Mouse (Mus musculus) lung, embryonic 16.5 days (tissue): ENCODE measurements around the gene Tm6sf2. TPM values are rescaled to one million over a fixed set of nuclear protein-coding genes. Genes with fewer than 3 reads are reported as not detected.

Experiments used
- ATAC-seq: fragments of 200-750 bp; cut with Nextera tagmentation; 2 replicates; pipeline ENCODE4 v1.8.0; 2017; ENCODE audit warnings: low read depth, mild to moderate bottlenecking, moderate library complexity
- H3K27ac ChIP-seq: fragments of 300-500 bp; sonication (generic); 2 replicates; pipeline ENCODE4 v1.5.1; 2014; ENCODE audit warnings: mild to moderate bottlenecking, control low read depth, low read length
- H3K27me3 ChIP-seq: fragments of 300-500 bp; sonication (generic); 2 replicates; pipeline ENCODE4 v1.6.1; 2014; ENCODE audit warnings: low read depth, low read length, mixed read lengths; ENCODE audit not compliant: control insufficient read depth, insufficient read depth
- H3K36me3 ChIP-seq: fragments of 300-500 bp; sonication (generic); 2 replicates; pipeline ENCODE4 v1.6.1; 2014; ENCODE audit warnings: low read length; ENCODE audit not compliant: control insufficient read depth, insufficient read depth
- H3K4me1 ChIP-seq: fragments of 300-500 bp; sonication (generic); replicated peaks from 2 replicates; pipeline ENCODE4 v1.6.1; 2014; ENCODE audit warnings: low read length, mixed read lengths; ENCODE audit not compliant: control insufficient read depth, insufficient read depth
- H3K4me2 ChIP-seq: fragments of 300-500 bp; sonication (generic); 2 replicates; pipeline ENCODE4 v1.6.1; 2014; ENCODE audit warnings: low read depth, low read length, control low read depth
- H3K4me3 ChIP-seq: fragments of 300-500 bp; sonication (generic); 2 replicates; pipeline ENCODE4 v1.5.1; 2014; ENCODE audit warnings: mild to moderate bottlenecking, low read length, control low read depth
- H3K9ac ChIP-seq: fragments of 300-500 bp; sonication (generic); 2 replicates; pipeline ENCODE4 v1.6.1; 2014; ENCODE audit warnings: low read length, control low read depth
- H3K9me3 ChIP-seq: fragments of 300-500 bp; sonication (generic); 2 replicates; pipeline ENCODE4 v1.6.1; 2016; ENCODE audit warnings: low read length; ENCODE audit not compliant: control insufficient read depth
- WGBS: fragments of 180-500 bp; shearing (Covaris S2); extraction: QIAGEN DNeasy Blood & Tissue Kit; methylation state at CpG from one replicate; pipeline ENCODE4 v1.1.7; 2014; 5-methylcytosine and 5-hydroxymethylcytosine counted together
- polyA plus RNA-seq: library from polyadenylated mRNA; unstranded; fragments of >200 nt; fragmentation: Nextera tagmentation; extraction: Ambion mirVana; gene quantifications from 2 replicates; pipeline ENCODE4 v1.2.1, GENCODE M21; 2015

Gene Tm6sf2
- polyA plus RNA-seq, 1 experiment from 2014 or later, result 0.94 TPM

DNA sequence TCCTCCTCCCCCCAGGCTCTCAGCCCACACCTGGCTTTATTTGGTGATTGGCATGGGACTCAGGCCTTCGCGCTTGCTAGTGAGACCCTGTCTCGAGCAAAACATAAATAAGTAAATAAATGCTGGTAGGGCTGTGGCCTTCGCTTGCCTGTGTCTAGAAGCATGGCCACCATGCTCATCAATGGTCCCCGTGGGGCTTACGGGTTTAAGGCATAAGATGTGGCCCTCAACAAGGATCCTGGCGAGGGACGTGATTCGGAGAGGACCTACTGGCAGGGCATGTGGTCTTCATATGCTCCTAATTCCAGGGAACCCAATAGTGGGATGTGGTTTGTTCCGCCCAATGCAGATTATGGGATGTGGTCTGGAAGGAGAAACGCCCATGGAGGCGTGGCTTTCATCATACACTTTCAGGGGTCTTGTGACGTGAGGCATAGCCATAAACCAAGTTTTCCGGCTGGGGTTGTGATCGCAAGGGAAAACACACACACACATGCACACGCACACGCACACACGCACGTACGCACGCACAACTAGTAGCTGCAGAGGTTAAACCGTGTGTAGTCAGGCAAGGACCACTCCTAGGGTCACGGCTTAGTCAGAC lies 38.6 kb downstream of the Tm6sf2 start:
- no peaks in the 10 kb centered on the region for H3K9me3 ChIP-seq
- WGBS, result 46% methylated on average over 23 of the region's 23 CpGs
- peaks cover 42% of the 10 kb centered on the region for H3K27me3 ChIP-seq
- no peaks in the 10 kb centered on the region for H3K4me1 ChIP-seq
- ATAC-seq, result no peak
- no peak overlapping the region for H3K4me2 ChIP-seq
- H3K4me3 ChIP-seq, result no peak overlapping the region
- H3K36me3 ChIP-seq, result no peaks in the 10 kb centered on the region
- H3K9ac ChIP-seq, result no peak overlapping the region
- no peak overlapping the region for H3K27ac ChIP-seq

DNA sequence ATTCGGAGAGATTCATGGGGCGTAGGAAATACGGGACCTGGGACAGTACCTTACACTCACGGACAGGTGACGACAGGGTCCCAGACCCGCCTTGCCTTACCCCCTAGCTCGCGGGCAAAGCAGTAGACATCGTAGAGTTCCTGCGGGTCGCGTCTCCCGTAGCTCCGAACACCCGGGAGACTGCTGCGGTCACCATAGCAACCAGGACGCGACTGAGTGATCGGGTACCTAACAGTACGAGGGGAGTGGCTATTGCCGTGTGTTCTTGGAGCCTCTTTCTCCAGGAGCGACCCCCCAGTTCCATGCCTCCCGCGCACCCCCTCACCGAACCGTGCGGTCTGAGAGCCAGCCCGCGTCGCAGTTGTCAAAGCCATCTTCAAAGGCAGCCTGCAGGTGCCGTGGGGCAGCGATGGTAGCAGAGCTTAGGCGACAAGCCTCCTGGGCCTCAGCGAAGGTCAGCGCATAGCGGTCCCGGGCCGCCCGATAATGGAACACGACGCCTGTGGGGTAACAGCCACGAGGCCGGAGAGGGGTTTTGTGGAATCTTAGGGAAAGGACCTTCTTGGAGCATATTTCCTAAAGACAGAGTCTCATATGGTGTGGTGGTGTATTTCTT lies 39.8 kb downstream of the Tm6sf2 start:
- Histone ChIP-seq H3K4me2 (no peak overlapping the region), H3K36me3 (no peaks in the 10 kb centered on the region), H3K9ac (no peak overlapping the region), H3K4me3 (no peak overlapping the region), H3K27ac (no peak overlapping the region), H3K9me3 (no peaks in the 10 kb centered on the region), H3K27me3 (peaks cover 46% of the 10 kb centered on the region), H3K4me1 (no peaks in the 10 kb centered on the region)
- ATAC-seq, result no peak
- WGBS, result 6% methylated on average over 43 of the region's 43 CpGs

DNA sequence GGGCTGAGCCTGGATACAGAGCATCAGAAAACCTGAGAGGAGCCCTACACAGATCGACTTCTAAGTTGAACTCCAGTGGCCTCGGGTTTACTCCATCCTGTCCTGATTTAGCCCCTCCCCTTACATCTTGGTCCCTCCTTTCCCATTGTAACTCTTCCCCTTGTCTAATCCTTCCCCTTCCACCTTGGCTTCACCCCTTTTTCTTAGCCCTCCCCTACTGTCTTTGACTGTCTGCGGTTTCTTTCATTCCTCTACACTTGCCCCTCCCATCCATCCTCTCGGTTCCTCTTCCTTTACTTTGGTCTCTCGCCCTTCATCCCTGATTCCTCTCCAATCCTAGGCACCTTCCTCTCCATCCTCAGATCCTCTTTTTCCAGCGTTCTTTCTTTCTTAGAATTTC lies 41.8 kb downstream of the Tm6sf2 start:
- 19% methylated on average over 6 of the region's 6 CpGs for WGBS
- Histone ChIP-seq H3K4me2 (no peak overlapping the region), H3K36me3 (no peaks in the 10 kb centered on the region), H3K27me3 (peaks cover 65% of the 10 kb centered on the region), H3K4me1 (no peaks in the 10 kb centered on the region), H3K27ac (no peak overlapping the region), H3K4me3 (no peak overlapping the region), H3K9me3 (no peaks in the 10 kb centered on the region), H3K9ac (no peak overlapping the region)
- ATAC-seq, result no peak

DNA sequence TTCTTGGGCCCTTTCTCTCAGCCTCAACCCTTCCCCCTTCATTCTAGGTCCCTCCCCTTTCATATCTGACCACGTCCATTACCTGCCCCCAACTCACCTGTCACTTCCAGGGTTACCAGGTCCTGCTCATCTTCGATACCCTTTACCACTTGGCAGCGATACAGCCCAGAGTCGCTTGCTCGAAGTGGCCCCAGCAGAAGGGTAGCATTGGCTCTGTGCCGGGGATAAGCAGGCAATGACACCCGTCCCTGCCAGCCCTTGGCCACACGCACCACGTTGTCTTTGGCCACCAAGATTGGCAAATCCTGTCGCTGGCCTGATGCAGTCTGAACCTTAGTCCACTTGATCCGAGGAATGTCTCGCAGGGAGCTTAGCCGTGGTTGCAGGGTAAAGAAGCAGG lies 42.2 kb downstream of the Tm6sf2 start:
- Histone ChIP-seq H3K4me1 (no peaks in the 10 kb centered on the region), H3K9me3 (no peaks in the 10 kb centered on the region), H3K4me2 (no peak overlapping the region), H3K36me3 (no peaks in the 10 kb centered on the region), H3K9ac (no peak overlapping the region), H3K4me3 (no peak overlapping the region), H3K27ac (no peak overlapping the region), H3K27me3 (peaks cover 65% of the 10 kb centered on the region)
- WGBS, result 60% methylated on average over 13 of the region's 13 CpGs
- ATAC-seq, result no peak

DNA sequence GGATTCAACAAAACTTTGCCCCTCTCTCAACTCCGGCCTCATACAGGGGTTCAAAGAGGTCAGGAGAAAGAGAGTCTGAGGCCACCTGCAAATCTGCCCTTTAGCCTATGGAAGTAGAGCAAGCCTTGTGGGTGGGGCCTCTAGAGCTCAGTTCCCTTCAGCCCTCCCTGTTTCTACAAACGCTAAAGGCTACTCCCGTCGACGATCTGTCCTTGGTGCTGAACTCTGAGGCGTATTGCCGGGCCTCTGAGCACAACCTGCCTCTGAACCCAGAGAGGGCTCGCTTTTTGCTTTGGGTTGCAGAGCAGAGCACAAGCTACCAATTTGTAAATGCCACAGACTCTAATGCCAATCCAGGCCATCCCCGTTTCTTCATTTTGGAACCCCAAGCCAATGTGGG lies 44.9 kb downstream of the Tm6sf2 start:
- H3K4me1 ChIP-seq, result no peaks in the 10 kb centered on the region; the same call in 1 of the 2 replicates
- H3K4me3 ChIP-seq, result no peak overlapping the region
- no peak for ATAC-seq
- 8% methylated on average over 9 of the region's 9 CpGs for WGBS
- no peaks in the 10 kb centered on the region for H3K9me3 ChIP-seq
- H3K27ac ChIP-seq, result no peak overlapping the region
- H3K36me3 ChIP-seq, result no peaks in the 10 kb centered on the region
- peaks cover 47% of the 10 kb centered on the region for H3K27me3 ChIP-seq
- H3K4me2 ChIP-seq, result no peak overlapping the region
- no peak overlapping the region for H3K9ac ChIP-seq

DNA sequence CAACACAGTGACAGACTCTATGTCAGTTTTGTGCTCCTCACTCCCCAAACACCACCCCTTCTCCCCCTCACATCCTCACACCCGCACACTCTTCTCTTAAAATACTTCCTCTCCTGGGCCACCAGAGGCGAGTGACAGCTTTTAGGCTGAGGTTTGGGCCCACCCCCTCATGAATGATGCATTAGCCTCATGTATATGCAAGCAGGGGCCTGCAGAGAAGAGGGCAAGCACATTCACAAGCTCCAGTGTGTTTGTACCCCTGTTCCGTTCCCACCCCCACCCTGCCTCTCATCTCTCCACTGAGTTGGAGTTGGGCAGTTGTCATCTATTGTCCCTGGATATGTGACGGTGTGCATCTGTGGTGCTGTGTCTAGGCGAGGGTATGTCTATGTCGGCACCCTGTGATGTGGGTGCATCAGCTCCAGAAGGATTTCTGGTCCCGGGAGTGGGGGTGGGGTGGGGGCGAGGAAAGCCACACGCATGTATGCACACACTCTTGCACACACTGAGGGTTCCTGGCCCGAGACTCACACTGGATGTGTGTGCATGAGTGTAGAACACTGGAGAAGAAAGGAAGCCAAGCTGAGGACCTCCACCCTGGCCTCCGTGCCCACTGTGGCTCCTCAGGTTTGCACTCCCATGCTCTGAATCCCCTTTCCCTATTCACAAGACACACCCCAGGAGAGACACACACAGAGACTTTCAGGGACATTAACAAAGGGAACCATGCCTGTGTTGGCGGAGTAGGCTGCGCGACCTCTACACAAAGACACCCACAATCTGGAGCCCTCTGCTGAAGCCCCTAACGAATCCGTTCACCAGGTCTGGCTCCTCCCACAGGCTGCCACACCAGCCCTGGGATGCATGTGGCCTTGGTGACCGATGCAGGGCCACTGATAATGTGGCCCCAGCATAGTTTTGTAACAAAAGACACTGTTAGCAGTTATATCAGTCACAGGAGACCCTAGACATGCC lies 46.3 kb downstream of the Tm6sf2 start:
- H3K9ac ChIP-seq, result no peak overlapping the region
- H3K9me3 ChIP-seq, result no peaks in the 10 kb centered on the region
- WGBS, result 12% methylated on average over 17 of the region's 17 CpGs
- no peak for ATAC-seq
- H3K36me3 ChIP-seq, result no peaks in the 10 kb centered on the region
- H3K4me1 ChIP-seq, result no peaks in the 10 kb centered on the region; the same call in 1 of the 2 replicates
- no peak overlapping the region for H3K4me2 ChIP-seq
- peaks cover 33% of the 10 kb centered on the region for H3K27me3 ChIP-seq
- no peak overlapping the region for H3K4me3 ChIP-seq
- no peak overlapping the region for H3K27ac ChIP-seq

DNA sequence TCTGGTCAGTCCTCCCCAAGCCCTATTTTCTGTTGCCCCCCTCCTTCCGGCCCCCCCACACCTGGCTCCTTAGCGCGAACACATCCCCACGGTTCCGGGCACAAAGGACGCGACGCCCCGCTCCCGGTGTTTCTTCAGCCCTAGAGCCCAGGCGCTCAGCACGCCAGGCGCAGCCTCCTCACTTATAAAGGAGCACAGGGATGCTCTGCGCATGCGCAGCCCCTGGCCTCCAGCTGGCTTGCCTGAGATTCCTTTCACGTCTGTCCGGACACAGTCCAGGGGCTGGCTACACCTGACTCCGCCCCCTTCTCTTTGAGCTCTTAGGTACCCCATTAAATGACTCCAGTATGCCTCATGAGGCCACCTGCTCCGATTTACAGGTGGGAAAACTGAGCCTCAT lies 47.9 kb downstream of the Tm6sf2 start, which contains the start of gene Ncan:
Ncan (minus strand) TSS at position 207 of the 400 bp plus-strand sequence.
- Histone ChIP-seq H3K36me3 (no peaks in the 10 kb centered on the region), H3K4me3 (no peak within 1 kb of the TSS), H3K27ac (no peak within 1 kb of the TSS), H3K4me2 (no peak within 1 kb of the TSS), H3K4me1 (no peaks in the 10 kb centered on the region; the same call in 1 of the 2 replicates), H3K9me3 (no peaks in the 10 kb centered on the region), H3K27me3 (peaks cover 27% of the 10 kb centered on the region), H3K9ac (no peak within 1 kb of the TSS)
- WGBS, result 2% methylated on average over 19 of the region's 19 CpGs
- peak; percentile 44; the same call in 1 of the 2 replicates for ATAC-seq

DNA sequence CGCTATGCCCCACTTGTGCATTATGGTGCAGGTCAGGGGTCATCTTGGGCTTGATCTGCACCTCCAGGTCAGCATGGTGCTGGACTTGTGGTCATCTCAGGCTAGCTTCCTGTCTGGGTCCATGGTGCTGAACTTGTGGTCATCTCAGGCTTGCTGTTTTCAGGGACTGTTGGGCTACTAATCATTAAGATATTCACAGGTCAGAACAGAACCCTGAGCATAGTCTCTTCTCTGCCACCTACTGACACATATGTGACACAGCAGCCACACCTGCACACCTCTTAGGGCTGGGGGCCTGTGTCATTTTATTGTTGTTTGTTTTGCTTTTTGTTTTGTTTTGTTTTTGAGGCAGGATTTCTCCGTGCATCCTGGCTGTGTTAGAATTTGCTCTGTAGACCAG lies 50.1 kb downstream of the Tm6sf2 start:
- Histone ChIP-seq H3K4me3 (no peak overlapping the region), H3K4me1 (no peaks in the 10 kb centered on the region; the same call in 1 of the 2 replicates), H3K9me3 (no peaks in the 10 kb centered on the region), H3K4me2 (no peak overlapping the region), H3K36me3 (no peaks in the 10 kb centered on the region), H3K9ac (no peak overlapping the region), H3K27ac (no peak overlapping the region), H3K27me3 (peaks cover 20% of the 10 kb centered on the region)
- 47% methylated on average over 2 of the region's 2 CpGs for WGBS
- no peak for ATAC-seq

DNA sequence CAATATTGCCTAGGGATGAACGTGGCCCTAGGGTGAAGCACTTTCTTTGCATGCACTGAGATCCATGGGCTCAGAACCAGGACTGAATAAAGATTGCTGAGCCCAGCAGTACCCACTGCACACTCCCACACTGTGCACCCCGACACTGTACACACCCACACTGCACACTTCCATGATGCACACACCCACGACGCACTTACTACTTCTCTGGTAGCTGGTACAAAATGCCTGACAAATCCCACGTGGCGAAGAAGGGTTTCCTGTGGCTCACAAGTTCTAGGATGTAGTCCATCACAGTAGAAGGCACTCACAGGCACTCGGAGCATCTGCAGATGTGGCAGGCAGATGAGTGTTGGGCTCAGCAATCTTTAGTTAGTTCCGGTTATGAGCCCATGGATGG lies 52.3 kb downstream of the Tm6sf2 start:
- H3K9ac ChIP-seq, result no peak overlapping the region
- H3K4me3 ChIP-seq, result no peak overlapping the region
- H3K27ac ChIP-seq, result no peak overlapping the region
- no peaks in the 10 kb centered on the region for H3K9me3 ChIP-seq
- H3K27me3 ChIP-seq, result peaks cover 4% of the 10 kb centered on the region
- peaks cover 7% of the 10 kb centered on the region for H3K4me1 ChIP-seq
- no peak for ATAC-seq
- 51% methylated on average over 8 of the region's 8 CpGs for WGBS
- H3K4me2 ChIP-seq, result no peak overlapping the region
- H3K36me3 ChIP-seq, result no peaks in the 10 kb centered on the region
